Mouse (Mus musculus): ENCODE data around the gene Tesk2. TPM values are rescaled to one million over a fixed set of nuclear protein-coding genes. Genes with fewer than 3 reads are reported as not detected.
"Not testable (repeated sequence)": the region's sequence is repeated elsewhere in the genome, so short reads cannot be mapped to it uniquely, and the experiment has no call there.

Gene Tesk2
- total RNA-seq (2021) = 1 to 10 TPM; 1.8 to 2.5 TPM
- long read RNA-seq, experiment 1, partial matches to known transcripts = 0 of 2 reads
- long read RNA-seq, experiment 1, other reads (novel, unspliced or antisense) = 1 of 2 reads
- long read RNA-seq, experiment 2, partial matches to known transcripts = 1 of 1 reads
- long read RNA-seq, experiment 2, other reads (novel, unspliced or antisense) = 0 of 1 reads

GRCm38 (mm10) chr4:116720343-116721097 is at the start of gene Tesk2:
Gene Tesk2, plus strand, starts transcription at chr4:116720948.
- peak; percentile 91 for DNase-seq
- intact Hi-C loops (cut with DNase I; ENCODE audit: low total_unique reads) = no loop called here

GRCm38 (mm10) chr4:116672785-116673184 is 48.0 kb upstream of the Tesk2 start:
- intact Hi-C loops (cut with DNase I; ENCODE audit: low total_unique reads) = no loop called here
- DNase-seq = no peak

GRCm38 (mm10) chr4:116674761-116675160 is 46.0 kb upstream of the Tesk2 start:
- intact Hi-C loops (cut with DNase I; ENCODE audit: low total_unique reads); DNase-seq: not testable (repeated sequence)

- DNase-seq = no peak
- intact Hi-C loops (cut with DNase I; ENCODE audit: low total_unique reads) = no loop called here
Measured at GRCm38 (mm10) chr4:116676027-116676426, 44.7 kb upstream of the Tesk2 start.

- no peak for DNase-seq
- intact Hi-C loops (cut with DNase I; ENCODE audit: low total_unique reads) = no loop called here
Measured at GRCm38 (mm10) chr4:116677808-116678207, 42.9 kb upstream of the Tesk2 start.

GRCm38 (mm10) chr4:116679141-116679540 is 41.6 kb upstream of the Tesk2 start:
- intact Hi-C loops (cut with DNase I; ENCODE audit: low total_unique reads) = no loop called here
- no peak for DNase-seq

- DNase-seq = not testable (repeated sequence)
- intact Hi-C loops (cut with DNase I; ENCODE audit: low total_unique reads) = loop anchor here (10.0 kb wide), 1 partner anchor 46 kb away; no protein-coding TSS in a partner anchor
Measured at GRCm38 (mm10) chr4:116680521-116680920, 40.2 kb upstream of the Tesk2 start.

- intact Hi-C loops (cut with DNase I; ENCODE audit: low total_unique reads) = loop anchor here (10.0 kb wide), 1 partner anchor 49 kb away; no protein-coding TSS in a partner anchor
- no peak for DNase-seq
Measured at GRCm38 (mm10) chr4:116683957-116684356, 36.8 kb upstream of the Tesk2 start.

- intact Hi-C loops (cut with DNase I; ENCODE audit: low total_unique reads) = loop anchor here (10.0 kb wide), 1 partner anchor 50 kb away; no protein-coding TSS in a partner anchor
Measured at GRCm38 (mm10) chr4:116684665-116685064, 36.1 kb upstream of the Tesk2 start.

GRCm38 (mm10) chr4:116685402-116686061 is 35.2 kb upstream of the Tesk2 start, which contains the start of gene Prdx1:
Gene Prdx1, plus strand, starts transcription at chr4:116685544.
- peak; percentile 97 for DNase-seq
- intact Hi-C loops (cut with DNase I; ENCODE audit: low total_unique reads) = loop anchor here (10.0 kb wide), 1 partner anchor 51 kb away; no protein-coding TSS in a partner anchor

More at GRCm38 (mm10) chr4:116684665-116685064, 36.1 kb upstream of the Tesk2 start:
- no peak for DNase-seq

GRCm38 (mm10) chr4:116687041-116687440 is 33.7 kb upstream of the Tesk2 start:
- intact Hi-C loops (cut with DNase I; ENCODE audit: low total_unique reads) = loop anchor here (10.0 kb wide), 1 partner anchor 52 kb away; no protein-coding TSS in a partner anchor
- no peak for DNase-seq

GRCm38 (mm10) chr4:116689309-116689876 is 31.4 kb upstream of the Tesk2 start:
- intact Hi-C loops (cut with DNase I; ENCODE audit: low total_unique reads) = loop anchor here (10.0 kb wide), 1 partner anchor 55 kb away; no protein-coding TSS in a partner anchor

GRCm38 (mm10) chr4:116692146-116692545 is 28.6 kb upstream of the Tesk2 start:
- no peak for DNase-seq
- intact Hi-C loops (cut with DNase I; ENCODE audit: low total_unique reads) = no loop called here

More at GRCm38 (mm10) chr4:116689309-116689876, 31.4 kb upstream of the Tesk2 start:
- no peak for DNase-seq

GRCm38 (mm10) chr4:116693785-116694184 is 27.0 kb upstream of the Tesk2 start:
- intact Hi-C loops (cut with DNase I; ENCODE audit: low total_unique reads) = no loop called here
- DNase-seq = no peak

GRCm38 (mm10) chr4:116698693-116699342 is 21.9 kb upstream of the Tesk2 start:
- intact Hi-C loops (cut with DNase I; ENCODE audit: low total_unique reads) = no loop called here
- DNase-seq = no peak

- intact Hi-C loops (cut with DNase I; ENCODE audit: low total_unique reads) = no loop called here
- DNase-seq = no peak
Measured at GRCm38 (mm10) chr4:116700964-116701363, 19.8 kb upstream of the Tesk2 start.

- DNase-seq = peak; percentile 74
- intact Hi-C loops (cut with DNase I; ENCODE audit: low total_unique reads) = no loop called here
Measured at GRCm38 (mm10) chr4:116703804-116704203, 16.9 kb upstream of the Tesk2 start.

- intact Hi-C loops (cut with DNase I; ENCODE audit: low total_unique reads) = no loop called here
- no peak for DNase-seq
Measured at GRCm38 (mm10) chr4:116707666-116708065, 13.1 kb upstream of the Tesk2 start.

- peak; percentile 89 for DNase-seq
- intact Hi-C loops (cut with DNase I; ENCODE audit: low total_unique reads) = no loop called here
Measured at GRCm38 (mm10) chr4:116708201-116708764, 12.5 kb upstream of the Tesk2 start, which contains the start of the genes Mmachc and Ccdc163. Gene Mmachc, minus strand, starts transcription at chr4:116708406. Gene Ccdc163, plus strand, starts transcription at chr4:116708509.

All from gastrocnemius, postnatal 14 days (tissue).